Mouse (Mus musculus): ENCODE results near the gene Hopx. TPM values are rescaled to one million over a fixed set of nuclear protein-coding genes. Genes with fewer than 3 reads are reported as not detected.

Hopx gene
- polyA plus RNA-seq, 1 experiment from 2014 or later, result 26.6 TPM

DNA sequence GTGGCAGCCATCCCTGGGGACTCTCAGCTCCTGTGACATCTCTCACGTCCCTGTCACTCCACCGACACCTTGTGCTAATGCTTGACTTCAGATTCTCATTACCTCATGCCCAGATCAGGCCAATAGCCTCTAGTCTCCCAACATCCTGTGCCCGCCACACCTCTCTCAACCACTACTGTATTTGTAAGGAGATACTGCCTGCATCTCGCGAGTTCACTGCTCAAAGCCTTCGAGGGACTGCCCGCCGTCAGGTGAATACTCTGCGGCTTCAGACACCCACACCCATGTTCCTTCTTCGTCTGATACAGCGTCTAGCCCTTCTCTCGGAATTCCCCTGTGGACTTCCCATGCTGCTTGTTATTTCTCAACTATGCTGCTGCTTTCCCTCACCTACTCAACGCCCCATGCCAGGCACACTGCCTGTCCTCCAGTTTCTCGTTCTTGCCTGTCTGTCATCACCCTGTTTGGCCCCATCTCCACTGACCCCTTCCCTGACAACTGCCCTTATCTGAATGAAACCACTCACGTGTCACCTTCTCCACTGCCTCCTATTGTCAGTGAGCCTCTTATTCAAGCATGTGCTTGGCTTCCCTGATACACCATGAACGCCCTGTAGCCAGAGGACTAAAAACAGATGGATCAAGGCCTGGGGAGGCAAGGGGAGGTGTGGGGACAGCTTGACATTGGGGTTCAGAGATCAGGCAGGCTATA is 15.5 kb upstream of the Hopx start:
- no peak for DNase-seq (ENCODE audit: low spot score)
- Histone ChIP-seq H3K4me2 (replicated peaks; ENCODE audit: low read depth) (no peak overlapping the region), H3K36me3 (ENCODE audit: control insufficient read depth, insufficient read depth, low read length) (no peaks in the 10 kb centered on the region), H3K27ac (replicated peaks) (no peak overlapping the region), H3K4me1 (replicated peaks; ENCODE audit: control insufficient read depth, insufficient read depth) (no peaks in the 10 kb centered on the region), H3K9ac (ENCODE audit: low read length) (no peak overlapping the region), H3K4me3 (ENCODE audit: low read depth, low read length) (no peak overlapping the region), H3K9me3 (ENCODE audit: control insufficient read depth, low read length) (no peaks in the 10 kb centered on the region), H3K27me3 (ENCODE audit: control insufficient read depth, insufficient read depth, low read length) (no peaks in the 10 kb centered on the region)
- ATAC-seq (ENCODE audit: low FRiP score, low TSS enrichment), result no peak
- WGBS, result 64% methylated on average over 16 of the region's 16 CpGs
- TF ChIP-seq CTCF (IDR thresholded peaks at IDR 0.05; ENCODE audit: low read depth) (no peak), EP300 (optimal IDR thresholded peaks at IDR 0.05) (no peak)

DNA sequence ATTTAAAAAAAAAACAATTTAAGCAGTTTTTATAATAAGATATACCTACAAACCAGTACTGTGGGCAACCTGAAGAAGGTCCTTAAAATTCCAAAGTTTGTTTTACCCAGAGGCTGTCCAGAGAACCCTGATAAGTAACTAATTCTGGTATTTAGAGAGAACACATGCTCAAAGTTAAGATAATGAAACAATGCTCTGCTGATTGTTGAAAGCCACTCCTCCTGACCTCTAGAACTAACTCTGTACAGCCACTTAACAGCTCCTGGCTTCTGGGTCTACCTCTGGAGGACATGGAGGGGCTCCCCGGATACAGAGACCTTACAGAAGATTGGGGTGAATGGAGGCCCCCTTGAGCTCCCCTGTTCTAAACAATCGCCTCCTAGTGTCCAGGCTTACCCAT is 15.0 kb upstream of the Hopx start:
- Histone ChIP-seq H3K4me1 (replicated peaks; ENCODE audit: control insufficient read depth, insufficient read depth) (no peaks in the 10 kb centered on the region), H3K4me2 (replicated peaks; ENCODE audit: low read depth) (no peak overlapping the region), H3K9ac (ENCODE audit: low read length) (no peak overlapping the region), H3K36me3 (ENCODE audit: control insufficient read depth, insufficient read depth, low read length) (no peaks in the 10 kb centered on the region), H3K27ac (replicated peaks) (no peak overlapping the region), H3K27me3 (ENCODE audit: control insufficient read depth, insufficient read depth, low read length) (no peaks in the 10 kb centered on the region), H3K9me3 (ENCODE audit: control insufficient read depth, low read length) (no peaks in the 10 kb centered on the region), H3K4me3 (ENCODE audit: low read depth, low read length) (no peak overlapping the region)
- TF ChIP-seq CTCF (IDR thresholded peaks at IDR 0.05; ENCODE audit: low read depth) (no peak), EP300 (optimal IDR thresholded peaks at IDR 0.05) (no peak)
- DNase-seq (ENCODE audit: low spot score), result no peak
- no peak for ATAC-seq (ENCODE audit: low FRiP score, low TSS enrichment)
- WGBS, result 55% methylated on average over 2 of the region's 2 CpGs

DNA sequence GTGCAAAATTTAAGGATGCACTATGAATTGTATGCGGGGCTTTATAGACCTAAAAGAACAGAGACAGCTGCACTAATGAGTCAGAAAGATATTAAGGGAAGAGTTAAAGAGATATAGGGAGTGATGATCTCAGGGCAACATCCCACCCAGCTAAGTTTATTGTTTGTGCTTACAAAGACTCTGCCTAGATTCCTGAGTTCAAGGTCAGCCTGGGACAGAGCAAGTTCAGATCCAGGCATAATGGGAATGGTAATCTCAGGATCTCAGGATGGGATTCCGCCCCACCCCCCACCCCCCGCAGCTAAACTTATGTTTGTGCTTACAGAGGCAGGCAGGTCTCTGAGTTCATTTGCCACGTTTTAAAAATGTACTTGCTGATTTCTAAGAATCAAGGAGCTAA is 13.9 kb upstream of the Hopx start:
- 90% methylated on average over 4 of the region's 4 CpGs for WGBS
- no peaks in the 10 kb centered on the region for H3K36me3 ChIP-seq (ENCODE audit: control insufficient read depth, insufficient read depth, low read length)
- no peaks in the 10 kb centered on the region for H3K9me3 ChIP-seq (ENCODE audit: control insufficient read depth, low read length)
- H3K4me3 ChIP-seq (ENCODE audit: low read depth, low read length), result no peak overlapping the region
- H3K9ac ChIP-seq (ENCODE audit: low read length), result no peak overlapping the region
- no peak for TF ChIP-seq CTCF (IDR thresholded peaks at IDR 0.05; ENCODE audit: low read depth)
- no peak for TF ChIP-seq EP300 (optimal IDR thresholded peaks at IDR 0.05)
- no peak overlapping the region for H3K4me2 ChIP-seq (replicated peaks; ENCODE audit: low read depth)
- H3K4me1 ChIP-seq (replicated peaks; ENCODE audit: control insufficient read depth, insufficient read depth), result no peaks in the 10 kb centered on the region
- no peak for DNase-seq (ENCODE audit: low spot score)
- no peak for ATAC-seq (ENCODE audit: low FRiP score, low TSS enrichment)
- no peak overlapping the region for H3K27ac ChIP-seq (replicated peaks)
- no peaks in the 10 kb centered on the region for H3K27me3 ChIP-seq (ENCODE audit: control insufficient read depth, insufficient read depth, low read length)

DNA sequence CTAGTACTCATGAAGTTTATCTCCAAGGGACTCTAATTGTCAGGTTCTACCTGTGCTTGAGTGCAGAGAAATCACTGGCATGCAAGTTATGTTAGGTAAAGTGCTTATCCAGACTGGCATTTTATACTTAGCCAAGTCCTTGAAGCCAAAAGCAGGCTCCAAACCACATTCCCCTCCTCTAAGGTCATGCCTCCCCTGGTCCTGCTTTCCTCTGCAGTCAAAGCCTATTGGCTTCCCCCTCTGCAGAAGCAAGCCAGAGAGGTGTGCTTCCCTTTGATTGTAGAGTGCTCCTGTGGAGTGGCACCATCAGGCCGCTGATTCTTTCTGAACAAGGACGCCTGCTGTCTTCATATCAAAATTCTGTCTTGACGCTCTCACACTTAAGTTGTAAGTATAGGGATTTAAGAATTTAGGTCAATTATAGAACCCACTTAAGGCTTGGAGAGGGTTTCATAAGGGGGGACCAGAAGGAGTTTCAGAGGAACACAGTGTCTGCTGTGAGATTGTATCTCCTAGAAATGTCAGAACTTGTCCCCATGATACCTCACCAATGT is 11.6 kb upstream of the Hopx start:
- Histone ChIP-seq H3K9me3 (ENCODE audit: control insufficient read depth, low read length) (no peaks in the 10 kb centered on the region), H3K4me3 (ENCODE audit: low read depth, low read length) (no peak overlapping the region), H3K9ac (ENCODE audit: low read length) (no peak overlapping the region), H3K27me3 (ENCODE audit: control insufficient read depth, insufficient read depth, low read length) (no peaks in the 10 kb centered on the region), H3K4me1 (replicated peaks; ENCODE audit: control insufficient read depth, insufficient read depth) (no peaks in the 10 kb centered on the region), H3K4me2 (replicated peaks; ENCODE audit: low read depth) (no peak overlapping the region), H3K27ac (replicated peaks) (no peak overlapping the region), H3K36me3 (ENCODE audit: control insufficient read depth, insufficient read depth, low read length) (no peaks in the 10 kb centered on the region)
- WGBS, result 92% methylated on average over 3 of the region's 3 CpGs
- TF ChIP-seq CTCF (IDR thresholded peaks at IDR 0.05; ENCODE audit: low read depth) (no peak), EP300 (optimal IDR thresholded peaks at IDR 0.05) (no peak)
- DNase-seq (ENCODE audit: low spot score) (no peak), ATAC-seq (ENCODE audit: low FRiP score, low TSS enrichment) (no peak)

DNA sequence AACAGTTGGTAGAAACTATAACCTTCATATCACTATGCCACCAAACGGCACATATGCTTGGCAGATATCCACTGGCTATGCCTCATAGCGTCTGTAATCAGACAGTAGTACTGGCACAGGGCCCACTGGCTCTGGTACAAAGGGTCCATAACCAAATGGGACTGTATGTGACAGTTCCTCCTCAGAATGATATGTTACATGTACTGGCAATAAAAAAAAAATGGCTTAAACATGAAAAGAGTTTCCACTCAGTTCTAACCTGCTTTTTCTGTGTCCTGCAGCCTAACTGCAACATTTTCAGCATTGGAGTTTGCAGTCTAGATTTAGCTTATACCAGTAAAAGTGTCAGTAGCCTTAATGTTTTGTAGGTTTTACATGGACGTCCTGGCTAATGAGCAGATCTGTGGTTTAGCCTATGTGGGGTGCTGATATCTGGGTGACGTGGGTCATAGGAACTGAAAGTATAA is 9.9 kb upstream of the Hopx start:
- Histone ChIP-seq H3K4me1 (replicated peaks; ENCODE audit: control insufficient read depth, insufficient read depth) (no peaks in the 10 kb centered on the region), H3K9ac (ENCODE audit: low read length) (no peak overlapping the region), H3K4me2 (replicated peaks; ENCODE audit: low read depth) (no peak overlapping the region), H3K9me3 (ENCODE audit: control insufficient read depth, low read length) (no peaks in the 10 kb centered on the region), H3K27me3 (ENCODE audit: control insufficient read depth, insufficient read depth, low read length) (no peaks in the 10 kb centered on the region), H3K4me3 (ENCODE audit: low read depth, low read length) (no peak overlapping the region), H3K27ac (replicated peaks) (no peak overlapping the region), H3K36me3 (ENCODE audit: control insufficient read depth, insufficient read depth, low read length) (no peaks in the 10 kb centered on the region)
- DNase-seq (ENCODE audit: low spot score) (no peak), ATAC-seq (ENCODE audit: low FRiP score, low TSS enrichment) (no peak)
- 43% methylated on average over 4 of the region's 4 CpGs for WGBS
- TF ChIP-seq CTCF (IDR thresholded peaks at IDR 0.05; ENCODE audit: low read depth), result no peak

DNA sequence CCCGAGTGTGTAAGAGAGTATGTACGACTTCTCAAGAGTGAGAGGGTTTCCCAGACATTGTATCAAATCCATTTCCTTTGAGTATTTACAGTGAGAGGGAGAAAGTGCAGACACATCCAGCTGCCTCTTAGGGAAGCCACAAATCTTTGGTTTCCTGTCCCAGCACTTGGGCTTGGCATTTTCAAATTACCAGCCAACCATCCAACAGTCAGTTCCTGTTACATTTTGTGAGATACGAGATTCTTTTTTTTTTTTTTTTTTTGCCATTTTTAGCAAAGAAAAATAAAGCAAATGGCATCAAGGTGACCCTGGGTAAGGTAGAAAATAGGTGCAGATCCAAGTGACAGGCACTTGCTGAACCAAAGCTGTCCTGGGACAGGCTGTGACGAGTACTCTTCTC is 9.2 kb upstream of the Hopx start:
- DNase-seq (ENCODE audit: low spot score) (no peak), ATAC-seq (ENCODE audit: low FRiP score, low TSS enrichment) (no peak)
- no peaks in the 10 kb centered on the region for H3K4me1 ChIP-seq (replicated peaks; ENCODE audit: control insufficient read depth, insufficient read depth)
- no peak for TF ChIP-seq EP300 (optimal IDR thresholded peaks at IDR 0.05)
- TF ChIP-seq CTCF (IDR thresholded peaks at IDR 0.05; ENCODE audit: low read depth), result no peak
- no peak overlapping the region for H3K9ac ChIP-seq (ENCODE audit: low read length)
- no peak overlapping the region for H3K4me3 ChIP-seq (ENCODE audit: low read depth, low read length)
- no peak overlapping the region for H3K27ac ChIP-seq (replicated peaks)
- H3K27me3 ChIP-seq (ENCODE audit: control insufficient read depth, insufficient read depth, low read length), result no peaks in the 10 kb centered on the region
- no peaks in the 10 kb centered on the region for H3K36me3 ChIP-seq (ENCODE audit: control insufficient read depth, insufficient read depth, low read length)
- 59% methylated on average over 4 of the region's 4 CpGs for WGBS
- H3K4me2 ChIP-seq (replicated peaks; ENCODE audit: low read depth), result no peak overlapping the region
- no peaks in the 10 kb centered on the region for H3K9me3 ChIP-seq (ENCODE audit: control insufficient read depth, low read length)

Measured in stomach, postnatal 0 days (tissue).